Mouse (Mus musculus) hindbrain, embryonic 11.5 days (tissue): ENCODE data around the gene Map3k7. TPM values are rescaled to one million over a fixed set of nuclear protein-coding genes. Genes with fewer than 3 reads are reported as not detected.

ENCODE experiments used
- ATAC-seq: fragments of 200-750 bp; cut with Nextera tagmentation; 2 replicates; pipeline ENCODE4 v1.8.0; 2017; ENCODE audit warnings: mild to moderate bottlenecking, moderate TSS enrichment, moderate library complexity; ENCODE audit not compliant: low FRiP score
- DNase-seq: peaks from one replicate; pipeline ENCODE4 v3.0.0-alpha.2; 2015; ENCODE audit warnings: low spot score
- H3K27ac ChIP-seq: fragments of 300-500 bp; sonication (generic); 2 replicates; pipeline ENCODE4 v1.5.1; 2014; ENCODE audit warnings: mild to moderate bottlenecking, low read depth, low read length
- H3K27me3 ChIP-seq: fragments of 300-500 bp; sonication (generic); 2 replicates; pipeline ENCODE4 v1.6.1; 2014; ENCODE audit warnings: mild to moderate bottlenecking, low read length, moderate library complexity, mixed read lengths; ENCODE audit not compliant: control insufficient read depth, insufficient read depth
- H3K36me3 ChIP-seq: fragments of 300-500 bp; sonication (generic); 2 replicates; pipeline ENCODE4 v1.6.1; 2014; ENCODE audit warnings: mild to moderate bottlenecking, low read length, moderate library complexity, mixed read lengths; ENCODE audit not compliant: control insufficient read depth, insufficient read depth
- H3K4me1 ChIP-seq: fragments of 300-500 bp; sonication (generic); replicated peaks from 2 replicates; pipeline ENCODE4 v1.6.1; 2014; ENCODE audit warnings: low read length, mixed read lengths; ENCODE audit not compliant: control insufficient read depth, insufficient read depth
- H3K4me2 ChIP-seq: fragments of 300-500 bp; sonication (generic); replicated peaks from 2 replicates; pipeline ENCODE4 v1.6.1; 2014; ENCODE audit warnings: mild to moderate bottlenecking, low read depth, low read length
- H3K4me3 ChIP-seq: fragments of 300-500 bp; sonication (generic); 2 replicates; pipeline ENCODE4 v1.5.1; 2014; ENCODE audit warnings: low read depth, low read length
- H3K9ac ChIP-seq: fragments of 300-500 bp; sonication (generic); 2 replicates; pipeline ENCODE4 v1.6.1; 2014; ENCODE audit warnings: low read depth, low read length
- H3K9me3 ChIP-seq: fragments of 300-500 bp; sonication (generic); 2 replicates; pipeline ENCODE4 v1.6.1; 2016; ENCODE audit warnings: low read length; ENCODE audit not compliant: control insufficient read depth
- WGBS: fragments of 180-500 bp; shearing (Covaris S2); extraction: QIAGEN DNeasy Blood & Tissue Kit; methylation state at CpG from one replicate; pipeline ENCODE4 v1.1.7; 2014; 5-methylcytosine and 5-hydroxymethylcytosine counted together
- polyA plus RNA-seq: library from polyadenylated mRNA; unstranded; fragments of >200 nt; fragmentation: Nextera tagmentation; extraction: Ambion mirVana; gene quantifications from 2 replicates; pipeline ENCODE4 v1.2.1, GENCODE M21; 2014

Map3k7 gene
- polyA plus RNA-seq, 1 experiment from 2014 or later = 45.8 TPM

GRCm38 (mm10) chr4:31936358-31936757 lies 27.5 kb upstream of the Map3k7 start:
- no peaks in the 10 kb centered on the region for H3K4me1 ChIP-seq
- H3K9me3 ChIP-seq = no peaks in the 10 kb centered on the region
- no peak overlapping the region for H3K27ac ChIP-seq
- H3K9ac ChIP-seq = no peak overlapping the region
- no peaks in the 10 kb centered on the region for H3K36me3 ChIP-seq
- H3K27me3 ChIP-seq = no peaks in the 10 kb centered on the region; the same call in 1 of the 2 replicates
- 6% methylated on average over 8 of the region's 8 CpGs for WGBS
- DNase-seq (peak; percentile 46), ATAC-seq (no peak)
- H3K4me2 ChIP-seq = no peak overlapping the region
- no peak overlapping the region for H3K4me3 ChIP-seq

- peak overlapping the region; percentile 67 for H3K27ac ChIP-seq
- H3K4me3 ChIP-seq = peak overlapping the region; percentile 49
- no peaks in the 10 kb centered on the region for H3K9me3 ChIP-seq
- H3K36me3 ChIP-seq = no peaks in the 10 kb centered on the region
- peak; percentile 22; the same call in 1 of the 2 replicates for ATAC-seq
- no peaks in the 10 kb centered on the region; the same call in 1 of the 2 replicates for H3K27me3 ChIP-seq
- peak overlapping the region; percentile 88 for H3K4me2 ChIP-seq
- no peaks in the 10 kb centered on the region for H3K4me1 ChIP-seq
- H3K9ac ChIP-seq = peak overlapping the region; percentile 77
- DNase-seq = no peak
- 6% methylated on average over 15 of the region's 15 CpGs for WGBS
These were observed 27.0 kb upstream of the Map3k7 start for GRCm38 (mm10) chr4:31936911-31937375.

DNA sequence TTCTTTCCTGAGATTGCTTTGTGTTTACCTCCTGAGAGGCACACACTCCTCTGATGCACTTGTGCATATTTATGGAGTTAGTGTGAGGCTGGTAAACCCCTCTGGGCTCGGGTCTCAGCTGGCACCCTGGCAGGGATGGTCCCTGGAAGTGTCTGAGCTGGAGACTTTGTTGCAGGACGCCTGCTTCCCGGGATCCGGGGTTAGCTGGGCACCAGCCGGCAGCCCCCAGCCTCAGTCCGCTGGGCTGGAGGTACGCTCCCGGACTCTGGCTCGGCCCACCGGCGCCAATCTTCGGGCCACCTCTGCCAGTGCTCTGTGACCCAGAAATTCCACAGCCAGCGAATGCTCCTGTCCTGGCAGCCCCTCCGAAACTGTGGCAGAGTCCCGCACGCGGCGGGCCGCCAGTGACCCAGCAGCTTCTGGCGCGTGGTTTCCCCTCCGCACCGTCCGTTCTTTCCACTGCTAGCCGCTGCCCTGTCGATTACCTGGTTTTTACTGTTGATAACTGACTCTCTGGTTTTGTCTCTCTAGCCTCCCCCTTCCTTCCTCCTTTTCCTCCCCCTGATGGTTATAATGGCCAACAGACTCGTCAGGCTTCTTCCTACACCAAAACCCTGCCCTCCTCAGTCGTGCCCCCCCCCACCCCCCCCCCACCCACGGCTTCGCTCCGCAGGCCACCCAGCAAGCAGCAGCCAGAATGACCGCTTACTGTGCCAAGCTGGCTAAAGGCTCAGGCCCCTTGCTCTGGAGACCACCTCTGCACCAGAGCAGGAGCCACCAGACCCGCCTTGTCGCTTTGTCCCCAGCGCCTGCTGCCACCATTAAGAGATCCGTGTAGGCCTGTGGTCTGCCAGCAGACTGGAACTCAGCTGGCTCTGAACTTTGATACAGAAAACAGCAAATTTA lies 26.3 kb upstream of the Map3k7 start:
- peak overlapping the region; percentile 88 for H3K4me2 ChIP-seq
- H3K27me3 ChIP-seq = no peaks in the 10 kb centered on the region; the same call in 1 of the 2 replicates
- no peaks in the 10 kb centered on the region for H3K4me1 ChIP-seq
- peak overlapping the region; percentile 77 for H3K9ac ChIP-seq
- peak; percentile 79 for ATAC-seq
- H3K9me3 ChIP-seq = no peaks in the 10 kb centered on the region
- no peaks in the 10 kb centered on the region for H3K36me3 ChIP-seq
- DNase-seq = peak; percentile 69
- peak overlapping the region; percentile 49 for H3K4me3 ChIP-seq
- peak overlapping the region; percentile 67 for H3K27ac ChIP-seq
- WGBS = 6% methylated on average over 36 of the region's 36 CpGs

DNA sequence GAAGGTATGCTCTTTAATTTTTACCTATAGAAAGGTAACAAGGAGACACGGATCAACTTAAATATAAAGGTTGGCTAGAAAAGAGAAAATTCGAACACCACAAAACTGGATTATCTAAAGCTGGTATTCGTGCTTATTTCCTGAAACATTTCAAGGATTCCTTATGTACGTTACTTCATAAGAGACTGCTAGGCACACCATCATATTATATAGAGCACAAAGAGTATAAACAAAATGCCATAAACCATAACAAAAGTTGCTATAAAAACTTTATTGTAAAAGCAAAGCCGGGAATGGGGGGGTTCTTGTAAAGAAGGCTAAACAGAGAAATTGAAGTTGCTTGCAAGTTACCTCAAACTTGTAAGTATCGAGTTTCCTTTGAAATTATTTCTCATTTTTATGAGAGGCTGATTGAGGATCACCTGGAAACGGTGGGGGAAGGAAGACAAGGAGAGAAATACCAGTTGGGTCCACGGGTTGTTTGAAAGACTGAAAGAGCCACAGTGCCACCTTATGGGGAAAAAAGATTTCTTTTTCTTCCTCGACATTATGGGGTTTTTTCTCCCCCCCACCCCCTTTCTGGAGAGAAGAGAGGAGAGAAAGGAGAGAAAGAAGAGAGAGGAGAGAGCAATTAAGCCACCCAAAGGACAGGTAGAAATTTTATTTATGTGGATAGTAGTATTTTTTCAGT lies 25.3 kb upstream of the Map3k7 start:
- Histone ChIP-seq H3K36me3 (no peaks in the 10 kb centered on the region), H3K4me2 (no peak overlapping the region), H3K4me3 (no peak overlapping the region), H3K9me3 (no peaks in the 10 kb centered on the region), H3K9ac (no peak overlapping the region), H3K27ac (no peak overlapping the region), H3K27me3 (no peaks in the 10 kb centered on the region; the same call in 1 of the 2 replicates), H3K4me1 (no peaks in the 10 kb centered on the region)
- ATAC-seq (no peak), DNase-seq (peak; percentile 86)
- 38% methylated on average over 9 of the region's 9 CpGs for WGBS

GRCm38 (mm10) chr4:31941616-31942015 lies 22.3 kb upstream of the Map3k7 start:
- DNase-seq = no peak
- ATAC-seq = no peak
- H3K4me1 ChIP-seq = no peaks in the 10 kb centered on the region
- no peaks in the 10 kb centered on the region for H3K36me3 ChIP-seq
- no peak overlapping the region for H3K4me3 ChIP-seq
- H3K27ac ChIP-seq = no peak overlapping the region
- 77% methylated on average over 4 of the region's 4 CpGs for WGBS
- H3K27me3 ChIP-seq = no peaks in the 10 kb centered on the region
- no peak overlapping the region for H3K4me2 ChIP-seq
- H3K9me3 ChIP-seq = no peaks in the 10 kb centered on the region
- no peak overlapping the region for H3K9ac ChIP-seq

DNA sequence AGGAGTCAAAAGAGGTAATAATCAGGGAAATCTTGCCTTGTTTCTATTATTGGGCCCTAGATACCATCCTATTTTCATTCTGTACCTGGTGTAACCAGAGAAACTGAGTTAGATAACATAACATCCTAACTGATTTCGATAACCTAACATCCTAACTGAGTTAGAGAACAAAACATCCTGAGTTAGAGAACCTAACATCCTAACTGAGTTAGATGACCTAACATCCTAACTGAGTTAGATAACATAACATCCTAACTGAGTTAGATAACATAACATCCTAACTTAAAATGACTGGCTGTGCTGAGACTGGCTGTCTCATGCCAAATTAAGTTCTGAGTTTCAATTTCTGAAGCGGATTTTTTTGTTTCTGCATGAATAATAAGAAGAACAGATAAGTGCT lies 20.9 kb upstream of the Map3k7 start:
- WGBS = 90% methylated on average over 2 of the region's 2 CpGs
- no peak overlapping the region for H3K9ac ChIP-seq
- H3K27me3 ChIP-seq = no peaks in the 10 kb centered on the region
- no peaks in the 10 kb centered on the region for H3K4me1 ChIP-seq
- no peaks in the 10 kb centered on the region for H3K9me3 ChIP-seq
- no peak overlapping the region for H3K4me2 ChIP-seq
- H3K36me3 ChIP-seq = no peaks in the 10 kb centered on the region
- no peak overlapping the region for H3K4me3 ChIP-seq
- H3K27ac ChIP-seq = no peak overlapping the region
- no peak for DNase-seq
- no peak for ATAC-seq

- Histone ChIP-seq H3K4me3 (peak overlapping the region; percentile 88), H3K36me3 (no peaks in the 10 kb centered on the region), H3K9me3 (no peaks in the 10 kb centered on the region), H3K9ac (peak overlapping the region; percentile 80), H3K4me2 (peak overlapping the region; percentile 67), H3K27ac (peak overlapping the region; percentile 98), H3K4me1 (no peaks in the 10 kb centered on the region), H3K27me3 (no peaks in the 10 kb centered on the region)
- DNase-seq (no peak), ATAC-seq (peak; percentile 48)
- under 1% methylated on average over 46 of the region's 47 CpGs for WGBS
These were observed 438 bp downstream of the Map3k7 start for GRCm38 (mm10) chr4:31964194-31964875.

DNA sequence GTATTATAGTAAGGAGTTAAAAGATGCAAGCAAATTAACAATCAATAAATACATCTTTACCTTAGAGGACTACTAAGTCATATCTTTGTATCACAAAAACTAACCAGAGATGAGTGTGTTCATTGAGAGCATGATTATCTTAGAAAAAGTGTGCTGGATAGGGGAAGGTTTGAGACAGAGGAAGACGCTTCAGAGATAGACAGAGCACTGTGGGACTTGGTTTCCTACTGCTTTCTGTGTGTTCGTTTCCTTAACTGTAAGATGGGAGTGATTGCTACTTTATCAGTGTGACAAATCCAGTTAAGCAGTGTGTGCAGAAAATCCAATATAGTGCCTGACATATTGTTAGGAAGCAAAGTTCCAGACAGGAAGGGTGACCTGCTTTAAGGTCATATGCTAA lies 1.3 kb downstream of the Map3k7 start:
- Histone ChIP-seq H3K9me3 (no peaks in the 10 kb centered on the region), H3K9ac (no peak overlapping the region; the same call in 1 of the 2 replicates), H3K4me1 (no peaks in the 10 kb centered on the region), H3K36me3 (no peaks in the 10 kb centered on the region), H3K27me3 (no peaks in the 10 kb centered on the region), H3K4me2 (peak overlapping the region; percentile 67; the same call in 1 of the 2 replicates), H3K27ac (no peak overlapping the region), H3K4me3 (peak overlapping the region; percentile 88)
- DNase-seq = no peak
- ATAC-seq = no peak
- 59% methylated on average over 2 of the region's 2 CpGs for WGBS
